Mouse (Mus musculus) hindbrain, embryonic 14.5 days (tissue): ENCODE results near the gene Slc26a9. TPM values are rescaled to one million over a fixed set of nuclear protein-coding genes. Genes with fewer than 3 reads are reported as not detected.
A peak's percentile ranks its signal among the peaks of the same experiment; 100 is the strongest.

ENCODE experiments used
- ATAC-seq: fragments of 200-750 bp; cut with Nextera tagmentation; 2 replicates; pipeline ENCODE4 v1.8.0; 2017; ENCODE audit warnings: moderate number of reproducible peaks, mild to moderate bottlenecking, moderate TSS enrichment, moderate library complexity; ENCODE audit not compliant: low FRiP score
- DNase-seq: peaks from one replicate; pipeline ENCODE4 v3.0.0-alpha.2; 2015; ENCODE audit warnings: low spot score
- H3K27ac ChIP-seq: fragments of 300-500 bp; sonication (generic); 2 replicates; pipeline ENCODE4 v1.5.1; 2014; ENCODE audit warnings: mild to moderate bottlenecking, moderate library complexity
- H3K27me3 ChIP-seq: fragments of 300-500 bp; sonication (generic); 2 replicates; pipeline ENCODE4 v1.6.1; 2014; ENCODE audit warnings: mild to moderate bottlenecking, low read length, mixed read lengths; ENCODE audit not compliant: control insufficient read depth, insufficient read depth
- H3K36me3 ChIP-seq: fragments of 300-500 bp; sonication (generic); replicated peaks from 2 replicates; pipeline ENCODE4 v1.6.1; 2014; ENCODE audit not compliant: control insufficient read depth, insufficient read depth
- H3K4me1 ChIP-seq: fragments of 300-500 bp; sonication (generic); replicated peaks from 2 replicates; pipeline ENCODE4 v1.6.1; 2014; ENCODE audit warnings: antibody characterized with exemption, low read length, mixed read lengths; ENCODE audit not compliant: control insufficient read depth, insufficient read depth
- H3K4me2 ChIP-seq: fragments of 300-500 bp; sonication (generic); replicated peaks from 2 replicates; pipeline ENCODE4 v1.6.1; 2014; ENCODE audit warnings: mild to moderate bottlenecking, moderate library complexity
- H3K4me3 ChIP-seq: fragments of 300-500 bp; sonication (generic); replicated peaks from 2 replicates; pipeline ENCODE4 v1.5.1; 2014; ENCODE audit warnings: mild to moderate bottlenecking, low read length
- H3K9ac ChIP-seq: fragments of 300-500 bp; sonication (generic); 2 replicates; pipeline ENCODE4 v1.6.1; 2014
- H3K9me3 ChIP-seq: fragments of 300-500 bp; sonication (generic); 2 replicates; pipeline ENCODE4 v1.6.1; 2016; ENCODE audit warnings: low read length; ENCODE audit not compliant: control insufficient read depth
- WGBS: fragments of 180-500 bp; shearing (Covaris S2); extraction: QIAGEN DNeasy Blood & Tissue Kit; methylation state at CpG from one replicate; pipeline ENCODE4 v1.1.7; 2014; 5-methylcytosine and 5-hydroxymethylcytosine counted together
- polyA plus RNA-seq: library from polyadenylated mRNA; unstranded; fragments of >200 nt; fragmentation: Nextera tagmentation; extraction: Ambion mirVana; gene quantifications from 2 replicates; pipeline ENCODE4 v1.2.1, GENCODE M21; 2014

Slc26a9 gene
- polyA plus RNA-seq, 1 experiment from 2014 or later = 0.05 TPM

DNA sequence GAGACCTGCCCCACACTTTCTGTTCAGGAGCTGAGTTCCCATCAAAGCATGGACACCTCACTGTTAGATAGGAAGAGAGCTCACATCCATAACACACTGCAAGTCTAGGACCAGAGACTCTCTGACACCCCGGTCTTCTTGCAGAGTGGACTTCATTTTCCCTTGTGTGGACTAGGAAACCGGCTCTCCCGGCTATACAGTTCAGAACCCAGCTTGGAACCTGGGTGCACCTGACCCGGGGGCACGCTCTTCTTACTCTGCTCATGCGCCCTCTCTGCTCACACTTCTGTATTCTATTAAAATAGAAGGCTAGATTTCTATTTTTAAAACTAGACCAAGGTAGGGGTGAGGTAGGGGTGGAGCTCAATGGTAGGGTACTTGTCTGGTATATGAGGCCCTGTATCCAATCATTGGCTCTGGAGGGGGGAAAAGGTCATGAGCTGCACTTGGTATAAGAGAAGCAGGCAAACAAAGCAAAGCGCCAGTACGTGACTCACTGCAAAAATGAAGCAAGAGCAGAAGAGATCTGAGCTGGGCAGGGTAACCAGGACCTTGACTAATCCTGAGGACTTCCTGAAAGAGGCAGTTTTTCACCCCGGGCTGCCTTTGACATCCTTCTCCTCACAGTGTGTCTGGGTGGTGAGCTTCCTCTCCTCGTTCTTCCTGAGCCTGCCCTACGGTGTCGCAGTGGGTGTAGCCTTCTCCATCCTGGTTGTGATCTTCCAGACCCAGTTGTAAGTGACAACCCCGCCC is 17.4 kb downstream of the Slc26a9 start:
- DNase-seq = no peak

DNA sequence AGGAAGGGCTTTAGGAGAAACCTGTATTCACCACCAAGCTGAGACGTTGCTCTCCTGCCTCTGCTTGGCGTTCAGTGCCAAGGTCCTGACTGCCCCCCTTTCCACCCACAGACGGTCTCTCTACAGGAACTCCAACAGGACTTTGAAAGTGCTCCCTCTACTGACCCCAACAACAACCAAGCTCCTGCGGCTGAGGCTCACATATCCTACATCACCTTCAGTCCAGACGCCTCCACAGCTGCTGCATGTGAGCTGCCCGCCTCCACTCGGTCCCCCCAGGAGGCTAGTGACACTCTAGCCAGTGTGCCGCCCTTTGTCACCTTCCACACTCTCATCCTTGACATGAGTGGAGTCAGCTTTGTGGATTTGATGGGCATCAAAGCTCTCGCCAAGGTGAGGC is 19.9 kb downstream of the Slc26a9 start:
- Histone ChIP-seq H3K9me3 (no peaks in the 10 kb centered on the region), H3K27ac (no peak overlapping the region), H3K4me2 (no peak overlapping the region), H3K9ac (no peak overlapping the region), H3K4me3 (no peak overlapping the region), H3K27me3 (no peaks in the 10 kb centered on the region), H3K36me3 (no peaks in the 10 kb centered on the region), H3K4me1 (no peaks in the 10 kb centered on the region)
- no peak for ATAC-seq
- DNase-seq = no peak
- 56% methylated on average over 9 of the region's 9 CpGs for WGBS

More for the DNA sequence above, 17.4 kb downstream of the Slc26a9 start:
- Histone ChIP-seq H3K27ac (no peak overlapping the region), H3K4me1 (no peaks in the 10 kb centered on the region), H3K27me3 (no peaks in the 10 kb centered on the region), H3K36me3 (no peaks in the 10 kb centered on the region), H3K4me3 (no peak overlapping the region), H3K9ac (no peak overlapping the region), H3K9me3 (no peaks in the 10 kb centered on the region), H3K4me2 (no peak overlapping the region)
- 91% methylated on average over 13 of the region's 13 CpGs for WGBS
- no peak for ATAC-seq

DNA sequence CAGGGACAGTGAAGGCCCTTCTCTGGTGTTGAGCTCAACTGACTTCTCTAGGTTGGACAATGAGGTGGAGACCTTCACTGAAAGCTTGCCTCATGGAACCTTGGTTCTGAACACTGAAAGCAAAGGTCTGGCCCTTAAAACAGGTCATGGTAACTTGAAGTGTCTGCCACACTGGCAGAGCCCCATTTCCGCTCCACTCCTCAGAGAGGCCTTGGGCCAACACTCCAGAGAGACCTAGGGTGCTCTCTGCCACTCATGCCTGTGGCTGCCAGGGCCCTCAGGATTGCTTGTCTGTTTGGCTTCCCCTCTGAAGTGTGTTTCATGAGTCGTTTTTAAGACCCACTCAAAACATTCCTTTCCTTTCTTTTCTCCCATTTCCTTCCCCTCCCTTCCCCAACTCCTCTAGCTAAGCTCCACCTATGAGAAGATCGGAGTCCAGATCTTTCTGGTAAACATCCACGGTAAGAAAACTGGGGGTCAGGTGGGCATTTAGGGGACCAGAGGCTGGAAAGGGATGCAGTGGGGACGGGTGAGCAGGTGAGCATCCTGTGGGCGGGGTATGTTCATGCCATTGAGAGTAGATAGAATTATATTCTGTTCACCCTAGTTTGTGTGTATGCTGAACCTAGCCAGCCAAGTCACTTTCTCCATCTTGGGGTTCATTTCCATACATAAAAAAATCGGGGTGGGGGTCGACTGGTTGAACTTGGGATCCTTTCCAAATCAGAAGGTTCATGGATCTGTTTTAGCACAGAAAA is 20.9 kb downstream of the Slc26a9 start:
- DNase-seq (no peak), ATAC-seq (no peak)
- H3K4me2 ChIP-seq = no peak overlapping the region
- no peaks in the 10 kb centered on the region for H3K36me3 ChIP-seq
- H3K27me3 ChIP-seq = no peaks in the 10 kb centered on the region
- H3K9me3 ChIP-seq = no peaks in the 10 kb centered on the region
- no peak overlapping the region for H3K9ac ChIP-seq
- H3K27ac ChIP-seq = no peak overlapping the region
- 68% methylated on average over 8 of the region's 8 CpGs for WGBS
- no peaks in the 10 kb centered on the region for H3K4me1 ChIP-seq
- no peak overlapping the region for H3K4me3 ChIP-seq

DNA sequence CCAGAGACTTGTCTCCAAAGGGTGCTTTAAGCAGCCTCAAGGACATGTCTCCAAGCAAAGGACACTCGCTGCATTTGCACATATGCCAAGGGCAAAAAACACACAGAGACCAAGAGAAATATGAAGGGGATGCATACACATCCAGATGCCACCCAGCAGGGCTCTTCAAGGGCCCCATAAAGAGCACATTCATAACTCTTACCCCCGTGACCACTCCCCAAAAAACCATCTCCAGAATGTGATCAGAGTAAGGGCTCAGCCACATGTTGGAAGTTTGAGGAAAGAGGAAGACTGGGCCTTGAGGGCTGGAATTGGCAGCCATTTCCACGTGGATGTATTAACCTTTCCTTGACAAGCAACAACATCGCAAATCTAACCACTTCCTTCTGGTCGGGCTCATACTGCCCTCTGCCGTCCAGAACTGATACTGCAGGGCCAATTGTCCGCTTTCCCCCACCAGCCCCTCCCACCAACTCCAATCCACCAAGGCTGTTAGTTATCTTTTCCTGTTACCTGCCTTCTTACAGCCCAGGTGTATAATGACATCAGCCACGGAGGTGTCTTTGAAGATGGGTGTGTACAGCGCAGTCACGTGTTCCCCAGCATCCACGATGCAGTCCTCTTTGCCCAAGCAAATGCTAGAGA is 21.7 kb downstream of the Slc26a9 start:
- no peaks in the 10 kb centered on the region for H3K36me3 ChIP-seq
- 11% methylated on average over 11 of the region's 11 CpGs for WGBS
- no peak overlapping the region for H3K27ac ChIP-seq
- H3K9me3 ChIP-seq = no peaks in the 10 kb centered on the region
- H3K4me3 ChIP-seq = no peak overlapping the region
- H3K27me3 ChIP-seq = no peaks in the 10 kb centered on the region
- DNase-seq (peak; percentile 87), ATAC-seq (no peak)
- H3K4me1 ChIP-seq = no peaks in the 10 kb centered on the region
- H3K4me2 ChIP-seq = no peak overlapping the region
- no peak overlapping the region for H3K9ac ChIP-seq

DNA sequence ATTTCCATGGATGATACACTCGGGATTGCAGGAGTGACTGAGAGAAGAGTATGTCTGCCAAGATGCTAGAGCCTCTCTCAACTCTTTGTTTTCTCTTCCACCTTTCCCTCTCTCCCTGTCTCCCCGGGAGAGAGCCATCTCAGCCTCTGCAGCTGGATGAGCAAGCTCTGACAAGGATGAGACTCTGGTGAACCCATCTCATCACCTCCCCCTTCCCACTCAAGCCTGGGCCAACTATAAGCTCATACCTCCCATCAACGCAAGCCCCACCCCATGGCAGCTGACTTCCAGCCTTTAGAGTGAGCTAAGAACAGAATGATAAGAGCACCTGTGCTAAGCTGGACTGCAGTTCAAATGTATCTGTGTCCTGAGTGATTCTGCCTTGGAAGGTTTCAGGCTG is 25.5 kb downstream of the Slc26a9 start:
- Histone ChIP-seq H3K4me3 (no peak overlapping the region), H3K9me3 (no peaks in the 10 kb centered on the region), H3K36me3 (no peaks in the 10 kb centered on the region), H3K4me1 (no peaks in the 10 kb centered on the region), H3K27ac (no peak overlapping the region), H3K27me3 (no peaks in the 10 kb centered on the region), H3K4me2 (no peak overlapping the region), H3K9ac (no peak overlapping the region)
- 86% methylated on average over 3 of the region's 3 CpGs for WGBS
- ATAC-seq (no peak), DNase-seq (no peak)

DNA sequence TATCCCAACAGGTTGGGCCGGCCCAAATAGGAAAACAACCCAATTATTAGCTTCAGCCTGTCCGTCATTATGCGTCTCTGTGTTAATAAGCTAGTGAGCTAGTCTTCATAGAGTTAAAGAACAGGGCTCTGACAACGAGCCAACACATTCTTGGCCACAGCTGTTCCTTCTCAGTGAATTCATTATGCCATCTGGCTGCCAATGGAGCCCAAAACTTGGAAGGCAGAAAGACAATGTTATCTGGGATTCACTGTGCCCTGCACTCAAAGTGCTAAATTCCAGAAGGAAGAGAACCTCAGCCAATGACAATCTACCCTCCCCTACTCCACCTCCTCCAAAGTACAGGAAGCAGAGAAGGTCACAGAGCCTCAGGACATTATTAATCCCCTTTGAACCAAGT is 26.8 kb downstream of the Slc26a9 start:
- Histone ChIP-seq H3K36me3 (no peaks in the 10 kb centered on the region), H3K4me3 (no peak overlapping the region), H3K4me2 (no peak overlapping the region), H3K27ac (no peak overlapping the region), H3K27me3 (no peaks in the 10 kb centered on the region), H3K4me1 (no peaks in the 10 kb centered on the region), H3K9ac (no peak overlapping the region), H3K9me3 (no peaks in the 10 kb centered on the region)
- ATAC-seq = peak; percentile 34; the same call in 1 of the 2 replicates
- WGBS = 50% methylated on average over 4 of the region's 4 CpGs
- peak; percentile 78 for DNase-seq

DNA sequence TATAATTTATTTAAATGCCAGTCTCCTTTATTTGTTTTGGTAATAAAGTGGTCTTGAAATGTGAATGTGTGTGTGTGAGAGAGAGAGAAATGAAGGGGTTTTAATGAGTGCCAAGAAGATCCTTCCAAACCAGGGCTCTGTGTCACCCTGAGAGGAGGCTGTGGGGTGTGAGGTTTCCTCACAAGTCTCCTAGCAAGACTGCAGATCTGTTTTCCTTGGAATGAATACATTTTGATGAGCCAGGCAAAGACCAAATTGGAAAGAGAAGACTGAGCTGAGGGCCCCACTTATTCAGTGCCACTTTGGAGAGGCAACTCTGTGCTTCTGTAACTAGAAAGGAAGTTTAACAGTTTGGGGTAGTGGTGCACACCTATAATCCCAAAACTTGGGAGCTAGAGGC is 27.6 kb downstream of the Slc26a9 start:
- H3K27ac ChIP-seq = no peak overlapping the region
- H3K9me3 ChIP-seq = no peaks in the 10 kb centered on the region
- H3K4me2 ChIP-seq = no peak overlapping the region
- DNase-seq = no peak
- H3K36me3 ChIP-seq = no peaks in the 10 kb centered on the region
- no peak overlapping the region for H3K4me3 ChIP-seq
- ATAC-seq = no peak
- H3K4me1 ChIP-seq = no peaks in the 10 kb centered on the region
- H3K9ac ChIP-seq = no peak overlapping the region
- no peaks in the 10 kb centered on the region for H3K27me3 ChIP-seq

DNA sequence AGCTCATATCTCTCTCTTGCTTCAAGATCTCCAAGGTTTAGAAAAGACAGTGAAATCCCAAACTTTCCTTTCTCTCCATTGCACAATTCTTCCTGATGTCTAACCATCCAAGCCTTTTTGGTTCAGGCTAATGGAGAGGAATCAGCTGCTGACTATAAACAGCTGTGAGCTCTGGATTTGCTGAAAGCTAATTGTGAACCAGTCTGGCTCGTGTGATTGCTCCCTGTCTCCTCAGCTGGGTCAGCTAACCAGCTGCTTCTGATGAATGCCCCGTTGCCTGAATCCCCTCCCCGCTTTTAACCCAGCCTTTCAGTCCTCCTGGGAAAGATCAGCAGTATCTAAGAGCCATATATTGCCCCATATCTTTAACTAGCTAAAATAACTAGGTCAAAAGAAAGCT is 50.8 kb downstream of the Slc26a9 start:
- ATAC-seq = no peak
- WGBS = 24% methylated on average over 3 of the region's 3 CpGs
- Histone ChIP-seq H3K27ac (no peak overlapping the region), H3K4me3 (no peak overlapping the region), H3K36me3 (no peaks in the 10 kb centered on the region), H3K9me3 (no peaks in the 10 kb centered on the region), H3K4me2 (no peak overlapping the region), H3K9ac (no peak overlapping the region), H3K27me3 (no peaks in the 10 kb centered on the region), H3K4me1 (0 out of 2 replicates have a peak, but pooled peaks cover 3% of the 10 kb centered on the region)
- no peak for DNase-seq

DNA sequence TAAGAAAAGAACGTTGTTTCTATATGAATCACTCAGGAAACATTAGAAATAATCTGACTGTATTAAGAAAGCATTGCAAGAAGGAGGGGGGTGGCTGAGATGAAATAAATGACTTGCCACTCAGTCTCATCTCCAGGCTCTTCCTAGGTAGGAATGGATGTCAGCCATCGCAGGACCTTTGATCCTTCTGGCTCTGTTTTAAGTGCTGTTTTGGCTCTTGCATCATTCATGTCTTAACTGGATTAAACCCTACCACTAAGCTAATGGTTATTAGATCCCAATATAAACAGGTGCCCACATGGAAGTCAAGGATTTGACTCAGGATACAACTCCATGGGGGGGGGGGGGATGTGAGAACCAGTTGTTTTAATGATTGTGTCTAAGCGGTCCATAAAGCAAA is 51.3 kb downstream of the Slc26a9 start:
- no peaks in the 10 kb centered on the region for H3K27me3 ChIP-seq
- DNase-seq = no peak
- WGBS = 83% methylated on average over 3 of the region's 3 CpGs
- no peak for ATAC-seq
- H3K4me1 ChIP-seq = 0 out of 2 replicates have a peak, but pooled peaks cover 3% of the 10 kb centered on the region
- H3K36me3 ChIP-seq = no peaks in the 10 kb centered on the region
- H3K27ac ChIP-seq = no peak overlapping the region
- H3K9me3 ChIP-seq = no peaks in the 10 kb centered on the region
- H3K4me3 ChIP-seq = no peak overlapping the region
- H3K9ac ChIP-seq = no peak overlapping the region
- H3K4me2 ChIP-seq = no peak overlapping the region
